Mouse (Mus musculus): ENCODE data around the gene Adam10. TPM values are rescaled to one million over a fixed set of nuclear protein-coding genes. Genes with fewer than 3 reads are reported as not detected.

Gene Adam10
- polyA plus RNA-seq, 1 experiment from 2014 or later, result 67.5 TPM

GRCm38 (mm10) chr9:70682202-70682601 is 3.4 kb downstream of the Adam10 start:
- no peaks in the 10 kb centered on the region for H3K27me3 ChIP-seq (ENCODE audit: control insufficient read depth, insufficient read depth, low read length)
- ATAC-seq (ENCODE audit: insufficient number of reproducible peaks, insufficient read depth, low FRiP score, low read depth), result no peak
- no peak overlapping the region for H3K4me3 ChIP-seq (ENCODE audit: low read depth, low read length)
- 47% methylated on average over 1 of the region's 1 CpGs for WGBS
- H3K4me1 ChIP-seq (ENCODE audit: control insufficient read depth, insufficient read depth, low read length), result peaks cover 16% of the 10 kb centered on the region; the same call in 1 of the 2 replicates
- H3K9ac ChIP-seq (replicated peaks; ENCODE audit: low read depth, low read length), result no peak overlapping the region
- no peak overlapping the region for H3K4me2 ChIP-seq (replicated peaks; ENCODE audit: low read depth, low read length)
- no peaks in the 10 kb centered on the region for H3K9me3 ChIP-seq (ENCODE audit: control insufficient read depth, low read depth, low read length)
- H3K27ac ChIP-seq (ENCODE audit: low read length), result no peak overlapping the region
- H3K36me3 ChIP-seq (ENCODE audit: control insufficient read depth, insufficient read depth, low read length), result no peaks in the 10 kb centered on the region

DNA sequence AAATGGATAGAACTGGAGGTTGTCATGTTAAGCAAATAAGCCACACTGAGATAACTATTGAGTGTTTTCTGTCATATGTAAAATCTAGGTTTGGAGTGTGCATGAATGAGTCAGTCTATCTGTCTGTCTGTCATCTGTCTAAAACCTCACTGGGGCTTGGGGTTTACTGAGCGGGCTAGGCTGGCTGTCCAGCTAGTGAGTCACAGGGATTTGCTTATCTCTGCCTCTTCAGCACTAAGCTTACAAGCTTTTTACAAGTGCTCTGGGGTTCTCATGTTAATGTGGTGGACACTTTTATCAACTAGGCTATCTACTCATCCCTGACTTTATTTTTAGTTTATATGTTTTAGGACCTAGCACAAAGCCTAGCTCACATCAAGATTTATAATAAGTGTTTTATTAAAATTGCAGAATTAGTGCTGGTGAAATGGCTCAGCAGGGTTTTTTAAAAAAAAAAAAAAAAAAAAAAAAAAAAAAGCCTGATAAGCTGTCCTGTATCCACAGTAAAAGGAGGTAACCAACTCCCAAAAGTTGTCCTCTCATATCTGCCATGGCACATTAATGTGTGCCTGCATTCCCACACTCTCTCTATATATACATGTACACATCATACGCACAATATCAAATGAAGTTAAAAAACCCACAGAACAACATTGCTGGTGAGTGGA is 9.6 kb downstream of the Adam10 start:
- 83% methylated on average over 2 of the region's 2 CpGs for WGBS
- H3K36me3 ChIP-seq (ENCODE audit: control insufficient read depth, insufficient read depth, low read length), result no peaks in the 10 kb centered on the region
- no peak for ATAC-seq (ENCODE audit: insufficient number of reproducible peaks, insufficient read depth, low FRiP score, low read depth)
- H3K9me3 ChIP-seq (ENCODE audit: control insufficient read depth, low read depth, low read length), result no peaks in the 10 kb centered on the region
- H3K4me3 ChIP-seq (ENCODE audit: low read depth, low read length), result no peak overlapping the region
- no peak overlapping the region for H3K4me2 ChIP-seq (replicated peaks; ENCODE audit: low read depth, low read length)
- H3K9ac ChIP-seq (replicated peaks; ENCODE audit: low read depth, low read length), result no peak overlapping the region
- H3K27ac ChIP-seq (ENCODE audit: low read length), result no peak overlapping the region
- no peaks in the 10 kb centered on the region for H3K27me3 ChIP-seq (ENCODE audit: control insufficient read depth, insufficient read depth, low read length)
- H3K4me1 ChIP-seq (ENCODE audit: control insufficient read depth, insufficient read depth, low read length), result no peaks in the 10 kb centered on the region

- 75% methylated on average over 3 of the region's 3 CpGs for WGBS
- Histone ChIP-seq H3K27me3 (ENCODE audit: control insufficient read depth, insufficient read depth, low read length) (no peaks in the 10 kb centered on the region), H3K9me3 (ENCODE audit: control insufficient read depth, low read depth, low read length) (no peaks in the 10 kb centered on the region), H3K4me2 (replicated peaks; ENCODE audit: low read depth, low read length) (no peak overlapping the region), H3K36me3 (ENCODE audit: control insufficient read depth, insufficient read depth, low read length) (no peaks in the 10 kb centered on the region), H3K4me3 (ENCODE audit: low read depth, low read length) (no peak overlapping the region), H3K4me1 (ENCODE audit: control insufficient read depth, insufficient read depth, low read length) (no peaks in the 10 kb centered on the region), H3K9ac (replicated peaks; ENCODE audit: low read depth, low read length) (no peak overlapping the region), H3K27ac (ENCODE audit: low read length) (no peak overlapping the region)
- no peak for ATAC-seq (ENCODE audit: insufficient number of reproducible peaks, insufficient read depth, low FRiP score, low read depth)
Observed at GRCm38 (mm10) chr9:70689926-70690325, 11.1 kb downstream of the Adam10 start.

- H3K4me2 ChIP-seq (replicated peaks; ENCODE audit: low read depth, low read length), result no peak overlapping the region
- H3K36me3 ChIP-seq (ENCODE audit: control insufficient read depth, insufficient read depth, low read length), result no peaks in the 10 kb centered on the region
- H3K27me3 ChIP-seq (ENCODE audit: control insufficient read depth, insufficient read depth, low read length), result no peaks in the 10 kb centered on the region
- no peak overlapping the region for H3K4me3 ChIP-seq (ENCODE audit: low read depth, low read length)
- no peaks in the 10 kb centered on the region for H3K9me3 ChIP-seq (ENCODE audit: control insufficient read depth, low read depth, low read length)
- H3K4me1 ChIP-seq (ENCODE audit: control insufficient read depth, insufficient read depth, low read length), result no peaks in the 10 kb centered on the region
- no peak overlapping the region for H3K9ac ChIP-seq (replicated peaks; ENCODE audit: low read depth, low read length)
- ATAC-seq (ENCODE audit: insufficient number of reproducible peaks, insufficient read depth, low FRiP score, low read depth), result no peak
- no peak overlapping the region for H3K27ac ChIP-seq (ENCODE audit: low read length)
Observed at GRCm38 (mm10) chr9:70690579-70690978, 11.8 kb downstream of the Adam10 start.

GRCm38 (mm10) chr9:70691772-70692693 is 13.2 kb downstream of the Adam10 start:
- H3K27ac ChIP-seq (ENCODE audit: low read length), result no peak overlapping the region
- no peaks in the 10 kb centered on the region for H3K9me3 ChIP-seq (ENCODE audit: control insufficient read depth, low read depth, low read length)
- ATAC-seq (ENCODE audit: insufficient number of reproducible peaks, insufficient read depth, low FRiP score, low read depth), result no peak
- H3K36me3 ChIP-seq (ENCODE audit: control insufficient read depth, insufficient read depth, low read length), result no peaks in the 10 kb centered on the region
- no peaks in the 10 kb centered on the region for H3K4me1 ChIP-seq (ENCODE audit: control insufficient read depth, insufficient read depth, low read length)
- H3K9ac ChIP-seq (replicated peaks; ENCODE audit: low read depth, low read length), result no peak overlapping the region
- no peaks in the 10 kb centered on the region for H3K27me3 ChIP-seq (ENCODE audit: control insufficient read depth, insufficient read depth, low read length)
- no peak overlapping the region for H3K4me2 ChIP-seq (replicated peaks; ENCODE audit: low read depth, low read length)
- 67% methylated on average over 2 of the region's 2 CpGs for WGBS
- no peak overlapping the region for H3K4me3 ChIP-seq (ENCODE audit: low read depth, low read length)

DNA sequence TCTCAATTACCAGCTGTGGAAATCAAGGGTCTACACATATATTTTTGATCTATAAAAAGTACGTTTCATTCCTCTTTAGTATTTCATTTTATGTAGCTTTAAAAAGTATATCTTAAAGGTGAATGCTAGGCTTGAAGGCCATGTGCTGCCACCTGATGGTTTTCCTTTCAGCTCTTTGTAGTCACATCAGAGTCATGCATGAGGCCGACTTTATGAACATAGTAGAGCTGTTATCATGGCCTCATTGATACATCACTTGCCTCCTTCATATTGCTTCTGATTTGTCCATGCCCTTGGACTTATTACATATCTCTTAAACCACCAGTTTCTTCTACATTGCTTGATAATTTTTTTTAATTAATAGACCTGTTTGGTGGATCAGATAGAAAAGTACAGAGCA is 16.9 kb downstream of the Adam10 start:
- Histone ChIP-seq H3K27ac (ENCODE audit: low read length) (no peak overlapping the region), H3K4me1 (ENCODE audit: control insufficient read depth, insufficient read depth, low read length) (no peaks in the 10 kb centered on the region), H3K4me3 (ENCODE audit: low read depth, low read length) (no peak overlapping the region), H3K9ac (replicated peaks; ENCODE audit: low read depth, low read length) (no peak overlapping the region), H3K27me3 (ENCODE audit: control insufficient read depth, insufficient read depth, low read length) (no peaks in the 10 kb centered on the region), H3K36me3 (ENCODE audit: control insufficient read depth, insufficient read depth, low read length) (no peaks in the 10 kb centered on the region), H3K4me2 (replicated peaks; ENCODE audit: low read depth, low read length) (no peak overlapping the region), H3K9me3 (ENCODE audit: control insufficient read depth, low read depth, low read length) (no peaks in the 10 kb centered on the region)
- ATAC-seq (ENCODE audit: insufficient number of reproducible peaks, insufficient read depth, low FRiP score, low read depth), result no peak
- WGBS, result 94% methylated on average over 2 of the region's 2 CpGs

- no peak overlapping the region for H3K4me2 ChIP-seq (replicated peaks; ENCODE audit: low read depth, low read length)
- H3K4me1 ChIP-seq (ENCODE audit: control insufficient read depth, insufficient read depth, low read length), result no peaks in the 10 kb centered on the region
- H3K9me3 ChIP-seq (ENCODE audit: control insufficient read depth, low read depth, low read length), result no peaks in the 10 kb centered on the region
- no peak overlapping the region for H3K27ac ChIP-seq (ENCODE audit: low read length)
- no peak overlapping the region for H3K4me3 ChIP-seq (ENCODE audit: low read depth, low read length)
- no peak overlapping the region for H3K9ac ChIP-seq (replicated peaks; ENCODE audit: low read depth, low read length)
- no peaks in the 10 kb centered on the region for H3K36me3 ChIP-seq (ENCODE audit: control insufficient read depth, insufficient read depth, low read length)
- no peaks in the 10 kb centered on the region for H3K27me3 ChIP-seq (ENCODE audit: control insufficient read depth, insufficient read depth, low read length)
- WGBS, result 70% methylated on average over 1 of the region's 1 CpGs
- ATAC-seq (ENCODE audit: insufficient number of reproducible peaks, insufficient read depth, low FRiP score, low read depth), result no peak
Observed at GRCm38 (mm10) chr9:70698090-70698489, 19.3 kb downstream of the Adam10 start.

DNA sequence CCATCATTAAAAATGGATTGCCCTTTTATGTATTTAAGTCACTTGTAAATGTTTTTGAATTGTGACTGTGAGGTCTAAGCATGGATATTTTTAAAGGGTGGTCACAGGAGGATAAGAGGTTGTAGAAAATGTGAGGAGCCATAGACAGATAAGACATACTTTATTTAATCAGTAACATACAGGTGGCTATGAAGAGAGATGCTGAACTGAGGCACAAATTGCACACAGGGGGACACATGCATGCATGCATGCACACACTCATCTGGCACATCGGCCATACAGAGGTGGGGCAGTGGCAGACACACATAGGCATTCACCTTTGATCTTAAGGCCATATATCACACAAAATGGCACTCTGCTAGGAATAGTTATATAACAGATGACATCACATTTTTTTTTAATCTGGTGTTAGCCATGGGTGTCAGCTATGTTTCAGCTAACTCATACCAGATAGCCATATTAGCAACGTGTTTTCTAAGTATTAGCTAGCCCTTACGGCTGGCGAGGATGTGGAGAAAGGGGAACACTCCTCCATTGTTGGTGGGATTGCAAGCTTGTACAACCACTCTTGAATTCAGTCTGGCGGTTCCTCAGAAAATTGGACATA is 24.9 kb downstream of the Adam10 start:
- Histone ChIP-seq H3K9me3 (ENCODE audit: control insufficient read depth, low read depth, low read length) (no peaks in the 10 kb centered on the region), H3K4me3 (ENCODE audit: low read depth, low read length) (no peak overlapping the region), H3K9ac (replicated peaks; ENCODE audit: low read depth, low read length) (no peak overlapping the region), H3K4me2 (replicated peaks; ENCODE audit: low read depth, low read length) (no peak overlapping the region), H3K27ac (ENCODE audit: low read length) (no peak overlapping the region), H3K27me3 (ENCODE audit: control insufficient read depth, insufficient read depth, low read length) (no peaks in the 10 kb centered on the region), H3K4me1 (ENCODE audit: control insufficient read depth, insufficient read depth, low read length) (no peaks in the 10 kb centered on the region), H3K36me3 (ENCODE audit: control insufficient read depth, insufficient read depth, low read length) (peaks cover 8% of the 10 kb centered on the region; the same call in 1 of the 2 replicates)
- ATAC-seq (ENCODE audit: insufficient number of reproducible peaks, insufficient read depth, low FRiP score, low read depth), result no peak
- 92% methylated on average over 5 of the region's 5 CpGs for WGBS
